Mouse (Mus musculus) embryonic facial prominence, embryonic 15.5 days (tissue): ENCODE measurements around the gene Irf2bp2. TPM values are rescaled to one million over a fixed set of nuclear protein-coding genes. Genes with fewer than 3 reads are reported as not detected.

ENCODE experiments used
- ATAC-seq: fragments of 200-750 bp; cut with Nextera tagmentation; 2 replicates; pipeline ENCODE4 v1.8.0; 2017; ENCODE audit warnings: low read depth, moderate TSS enrichment; ENCODE audit not compliant: insufficient number of reproducible peaks, low FRiP score, low TSS enrichment
- H3K27ac ChIP-seq: fragments of 300-500 bp; sonication (generic); replicated peaks from 2 replicates; pipeline ENCODE4 v1.5.1; 2015; ENCODE audit warnings: mild to moderate bottlenecking, inconsistent platforms
- H3K27me3 ChIP-seq: fragments of 300-500 bp; sonication (generic); 2 replicates; pipeline ENCODE4 v1.6.1; 2015; ENCODE audit warnings: inconsistent platforms
- H3K36me3 ChIP-seq: fragments of 300-500 bp; sonication (generic); 2 replicates; pipeline ENCODE4 v1.6.1; 2015; ENCODE audit warnings: mild to moderate bottlenecking, inconsistent platforms
- H3K4me1 ChIP-seq: fragments of 300-500 bp; sonication (generic); 2 replicates; pipeline ENCODE4 v1.6.1; 2015; ENCODE audit warnings: inconsistent platforms
- H3K4me2 ChIP-seq: fragments of 300-500 bp; sonication (generic); replicated peaks from 2 replicates; pipeline ENCODE4 v1.6.1; 2015; ENCODE audit warnings: mild to moderate bottlenecking, inconsistent platforms
- H3K4me3 ChIP-seq: fragments of 300-500 bp; sonication (generic); replicated peaks from 2 replicates; pipeline ENCODE4 v1.5.1; 2015; ENCODE audit warnings: mild to moderate bottlenecking, inconsistent platforms
- H3K9ac ChIP-seq: fragments of 300-500 bp; sonication (generic); 2 replicates; pipeline ENCODE4 v1.6.1; 2015; ENCODE audit warnings: inconsistent platforms
- H3K9me3 ChIP-seq: fragments of 300-500 bp; sonication (generic); replicated peaks from 2 replicates; pipeline ENCODE4 v1.6.1; 2016; ENCODE audit warnings: inconsistent platforms
- WGBS: fragments of 180-500 bp; shearing (Covaris S2); methylation state at CpG from one replicate; pipeline ENCODE4 v1.1.7; 2015; 5-methylcytosine and 5-hydroxymethylcytosine counted together
- polyA plus RNA-seq: library from polyadenylated mRNA; unstranded; fragments of >200 nt; fragmentation: Nextera tagmentation; extraction: Ambion mirVana; gene quantifications from 2 replicates; pipeline ENCODE4 v1.2.1, GENCODE M21; 2015

The Irf2bp2 gene
- polyA plus RNA-seq, 1 experiment from 2014 or later, result 12.5 TPM

DNA sequence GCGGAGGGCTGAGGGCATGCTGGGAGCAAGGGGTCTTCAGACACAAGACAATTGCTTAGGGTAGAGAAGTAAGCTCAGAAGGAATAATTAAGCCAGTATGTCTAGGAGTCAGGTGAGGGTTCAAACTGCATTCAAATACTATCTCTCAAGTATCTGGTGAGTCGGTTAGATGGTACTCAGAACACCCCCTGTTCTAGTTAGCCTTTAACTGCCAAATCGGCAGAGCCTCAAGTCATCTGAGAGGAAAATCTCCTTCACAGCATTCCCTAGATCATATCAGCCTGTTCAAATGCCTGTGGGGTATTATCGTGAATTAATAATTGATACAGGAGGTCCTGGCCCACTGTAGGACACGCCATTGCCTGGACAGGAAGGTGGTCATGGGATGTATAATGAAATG is 23.9 kb upstream of the Irf2bp2 start:
- no peaks in the 10 kb centered on the region for H3K36me3 ChIP-seq
- ATAC-seq, result no peak
- H3K27ac ChIP-seq, result no peak overlapping the region
- no peak overlapping the region for H3K9ac ChIP-seq
- no peak overlapping the region for H3K4me2 ChIP-seq
- no peaks in the 10 kb centered on the region for H3K9me3 ChIP-seq
- no peak overlapping the region for H3K4me3 ChIP-seq
- 91% methylated on average over 5 of the region's 5 CpGs for WGBS
- peaks cover 28% of the 10 kb centered on the region for H3K4me1 ChIP-seq
- no peaks in the 10 kb centered on the region for H3K27me3 ChIP-seq

DNA sequence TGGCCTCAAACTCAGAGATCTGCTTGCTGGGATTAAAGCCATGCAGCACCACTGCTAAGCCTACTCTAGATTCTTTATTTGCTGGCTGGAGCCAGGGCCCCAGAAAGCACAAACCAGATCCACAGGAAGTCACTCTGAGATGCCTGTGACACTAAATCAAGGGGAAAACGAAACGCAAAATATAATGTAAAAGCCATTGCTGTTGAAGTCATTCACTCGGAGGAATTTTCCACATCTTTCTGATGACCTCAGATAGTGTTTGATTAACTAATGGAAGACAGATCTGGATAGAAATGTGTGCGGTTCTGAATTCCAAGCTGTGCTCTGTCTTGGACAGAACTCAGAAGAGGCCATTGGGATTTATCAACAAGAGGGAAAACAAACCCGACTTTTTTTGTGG is 22.9 kb upstream of the Irf2bp2 start:
- no peak overlapping the region for H3K4me2 ChIP-seq
- 42% methylated on average over 5 of the region's 5 CpGs for WGBS
- H3K4me3 ChIP-seq, result no peak overlapping the region
- peak overlapping the region; percentile 65 for H3K27ac ChIP-seq
- peaks cover 30% of the 10 kb centered on the region for H3K4me1 ChIP-seq
- no peak overlapping the region for H3K9ac ChIP-seq
- H3K9me3 ChIP-seq, result no peaks in the 10 kb centered on the region
- no peaks in the 10 kb centered on the region for H3K27me3 ChIP-seq
- ATAC-seq, result no peak
- H3K36me3 ChIP-seq, result no peaks in the 10 kb centered on the region

DNA sequence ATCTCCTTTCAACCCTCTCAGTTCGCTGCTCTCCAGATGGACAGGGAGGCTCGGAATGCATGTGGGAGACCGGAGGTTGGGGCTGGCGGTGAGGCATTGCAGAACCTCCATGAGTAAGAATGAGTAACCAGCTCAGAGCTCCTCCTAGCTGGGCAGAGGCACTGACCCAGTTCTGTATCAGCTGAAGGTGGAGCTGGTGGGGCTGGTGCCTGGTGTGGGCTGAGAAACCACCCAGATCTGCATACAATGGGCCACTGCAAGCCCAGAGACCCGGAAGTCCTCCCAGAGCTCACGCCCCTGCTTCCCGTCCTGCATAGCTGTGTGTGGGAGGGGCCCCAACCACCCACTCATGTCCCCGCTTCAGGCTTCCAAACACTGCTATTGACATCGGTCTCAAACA is 22.0 kb upstream of the Irf2bp2 start:
- Histone ChIP-seq H3K4me1 (peaks cover 40% of the 10 kb centered on the region), H3K36me3 (no peaks in the 10 kb centered on the region), H3K9me3 (no peaks in the 10 kb centered on the region), H3K4me3 (no peak overlapping the region), H3K4me2 (no peak overlapping the region), H3K27me3 (no peaks in the 10 kb centered on the region), H3K9ac (no peak overlapping the region), H3K27ac (peak overlapping the region; percentile 65)
- no peak for ATAC-seq
- 54% methylated on average over 9 of the region's 9 CpGs for WGBS

DNA sequence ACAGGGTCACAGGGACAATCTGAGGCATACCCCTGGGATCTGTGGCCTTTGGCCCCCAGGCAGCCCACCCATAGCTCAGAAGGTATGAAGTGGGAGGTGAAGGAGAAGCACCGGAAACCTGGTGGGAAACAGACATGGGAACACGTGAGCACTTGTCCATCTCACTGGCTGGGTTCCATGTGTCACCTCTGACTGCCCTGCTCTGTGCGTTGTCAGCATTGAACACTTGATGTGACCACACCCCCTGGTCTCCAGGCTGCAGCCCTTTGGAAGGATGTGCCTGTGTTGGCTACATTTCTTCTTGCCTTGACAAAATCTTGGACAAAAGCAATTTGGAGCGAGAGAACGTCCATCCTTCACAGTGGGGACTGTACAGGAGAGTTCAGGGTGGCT is 20.9 kb upstream of the Irf2bp2 start:
- H3K27me3 ChIP-seq, result no peaks in the 10 kb centered on the region
- no peak overlapping the region for H3K4me2 ChIP-seq
- H3K9ac ChIP-seq, result no peak overlapping the region
- 79% methylated on average over 5 of the region's 5 CpGs for WGBS
- no peaks in the 10 kb centered on the region for H3K9me3 ChIP-seq
- H3K27ac ChIP-seq, result peak overlapping the region; percentile 65
- H3K4me3 ChIP-seq, result no peak overlapping the region
- no peak for ATAC-seq
- H3K36me3 ChIP-seq, result no peaks in the 10 kb centered on the region
- H3K4me1 ChIP-seq, result peaks cover 45% of the 10 kb centered on the region

DNA sequence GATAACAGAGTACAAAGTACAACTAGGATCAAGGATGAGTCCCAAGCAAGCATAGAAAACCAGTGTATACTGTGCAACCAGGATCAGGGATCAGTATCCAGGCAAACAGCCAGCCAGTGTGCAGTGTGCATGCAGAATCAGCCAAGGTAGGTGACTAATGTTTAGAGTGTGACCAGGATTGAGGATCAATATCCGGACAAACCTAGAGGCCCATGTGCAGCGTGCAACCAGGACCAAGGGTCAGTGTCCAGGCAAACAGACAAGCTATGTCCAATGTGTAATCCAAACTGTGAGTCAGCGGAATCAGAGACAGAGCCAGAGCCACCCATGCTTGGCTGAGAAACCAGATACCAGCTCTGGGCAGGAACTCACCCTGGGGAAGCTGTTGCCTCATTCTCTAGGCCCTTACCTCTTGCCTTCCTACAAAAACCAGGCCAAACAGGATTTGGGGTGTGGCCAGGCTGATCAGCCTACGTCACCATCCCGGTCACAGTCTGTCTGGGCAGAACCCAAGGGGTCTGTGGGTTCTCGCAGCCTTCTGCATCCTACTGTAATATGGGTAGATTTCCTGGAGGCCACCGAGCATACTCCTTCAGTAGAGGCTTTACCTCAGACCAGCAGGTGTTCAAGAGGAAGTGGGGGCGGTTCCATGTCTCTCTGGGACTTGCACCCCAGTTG is 20.4 kb upstream of the Irf2bp2 start:
- Histone ChIP-seq H3K4me2 (no peak overlapping the region), H3K4me3 (no peak overlapping the region), H3K9ac (no peak overlapping the region), H3K27me3 (no peaks in the 10 kb centered on the region), H3K4me1 (peaks cover 45% of the 10 kb centered on the region), H3K9me3 (no peaks in the 10 kb centered on the region), H3K27ac (peak overlapping the region; percentile 65), H3K36me3 (no peaks in the 10 kb centered on the region)
- 77% methylated on average over 8 of the region's 8 CpGs for WGBS
- no peak for ATAC-seq

DNA sequence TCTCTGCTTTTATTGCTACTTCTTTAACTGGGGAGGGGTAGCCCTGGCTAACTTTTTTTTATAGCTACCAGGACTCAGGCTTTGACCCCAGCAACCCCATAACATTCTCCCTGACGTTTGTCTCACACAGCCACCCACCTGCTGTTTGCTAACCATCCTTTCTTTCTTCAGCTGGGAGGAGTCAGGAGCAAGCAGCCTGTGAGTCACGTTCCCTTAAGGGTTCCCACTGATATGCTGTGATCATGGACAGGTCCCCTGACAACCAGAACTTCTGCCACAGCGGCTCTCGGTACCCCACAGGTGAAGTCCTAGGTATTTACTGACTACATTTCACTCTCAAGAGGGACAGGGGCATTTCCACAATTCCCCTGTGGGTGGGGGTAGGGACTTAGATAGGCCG is 19.4 kb upstream of the Irf2bp2 start:
- 0 out of 2 replicates have a peak, but pooled peaks have one; percentile 12 for ATAC-seq
- Histone ChIP-seq H3K9ac (no peak overlapping the region), H3K36me3 (no peaks in the 10 kb centered on the region), H3K9me3 (no peaks in the 10 kb centered on the region), H3K27me3 (no peaks in the 10 kb centered on the region), H3K27ac (no peak overlapping the region), H3K4me2 (no peak overlapping the region), H3K4me3 (no peak overlapping the region), H3K4me1 (peaks cover 51% of the 10 kb centered on the region)
- 59% methylated on average over 5 of the region's 5 CpGs for WGBS

DNA sequence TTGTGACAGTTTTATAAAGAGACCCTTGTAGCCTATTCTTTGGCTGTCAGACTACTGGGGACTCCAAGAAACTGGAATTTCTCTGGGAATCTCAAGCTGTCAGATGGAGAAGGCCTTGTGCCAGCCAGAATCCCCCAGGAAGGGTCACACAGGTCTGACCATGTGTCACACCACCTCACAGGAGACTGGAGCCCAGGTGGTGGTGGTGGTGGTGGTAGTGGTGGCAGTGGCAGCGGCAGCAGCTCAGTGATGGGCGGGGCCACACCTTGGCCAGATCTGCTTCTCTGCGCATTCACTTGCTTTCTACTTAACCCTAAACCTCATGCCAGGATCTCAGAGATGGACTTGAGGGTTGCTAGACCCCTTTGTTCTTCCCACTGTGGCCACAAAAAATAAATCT is 19.0 kb upstream of the Irf2bp2 start:
- ATAC-seq, result no peak
- H3K27ac ChIP-seq, result no peak overlapping the region
- no peaks in the 10 kb centered on the region for H3K9me3 ChIP-seq
- H3K4me2 ChIP-seq, result no peak overlapping the region
- 83% methylated on average over 3 of the region's 3 CpGs for WGBS
- no peak overlapping the region for H3K9ac ChIP-seq
- peaks cover 51% of the 10 kb centered on the region for H3K4me1 ChIP-seq
- no peak overlapping the region for H3K4me3 ChIP-seq
- H3K27me3 ChIP-seq, result no peaks in the 10 kb centered on the region
- H3K36me3 ChIP-seq, result no peaks in the 10 kb centered on the region

DNA sequence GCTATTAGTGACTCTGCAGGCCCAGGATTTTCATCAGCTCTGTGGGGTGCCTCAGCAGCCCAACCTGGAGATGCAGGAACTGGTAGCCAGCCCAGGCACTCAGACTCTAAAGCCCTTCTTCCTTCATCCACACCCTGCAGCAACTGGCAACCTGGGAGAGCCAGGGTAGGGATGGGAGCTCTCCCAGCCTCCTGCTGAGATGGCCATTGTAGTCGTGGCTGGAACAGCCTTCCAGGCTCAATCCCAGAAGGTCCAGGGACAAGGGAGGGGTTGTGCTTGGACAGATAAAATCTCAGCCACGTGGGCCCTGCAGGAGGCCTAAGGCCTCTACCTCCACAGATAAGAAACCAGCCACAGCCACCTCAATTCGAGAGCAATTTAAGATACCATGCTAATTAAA is 16.9 kb upstream of the Irf2bp2 start:
- H3K27me3 ChIP-seq, result no peaks in the 10 kb centered on the region
- 9% methylated on average over 3 of the region's 3 CpGs for WGBS
- peaks cover 54% of the 10 kb centered on the region for H3K4me1 ChIP-seq

DNA sequence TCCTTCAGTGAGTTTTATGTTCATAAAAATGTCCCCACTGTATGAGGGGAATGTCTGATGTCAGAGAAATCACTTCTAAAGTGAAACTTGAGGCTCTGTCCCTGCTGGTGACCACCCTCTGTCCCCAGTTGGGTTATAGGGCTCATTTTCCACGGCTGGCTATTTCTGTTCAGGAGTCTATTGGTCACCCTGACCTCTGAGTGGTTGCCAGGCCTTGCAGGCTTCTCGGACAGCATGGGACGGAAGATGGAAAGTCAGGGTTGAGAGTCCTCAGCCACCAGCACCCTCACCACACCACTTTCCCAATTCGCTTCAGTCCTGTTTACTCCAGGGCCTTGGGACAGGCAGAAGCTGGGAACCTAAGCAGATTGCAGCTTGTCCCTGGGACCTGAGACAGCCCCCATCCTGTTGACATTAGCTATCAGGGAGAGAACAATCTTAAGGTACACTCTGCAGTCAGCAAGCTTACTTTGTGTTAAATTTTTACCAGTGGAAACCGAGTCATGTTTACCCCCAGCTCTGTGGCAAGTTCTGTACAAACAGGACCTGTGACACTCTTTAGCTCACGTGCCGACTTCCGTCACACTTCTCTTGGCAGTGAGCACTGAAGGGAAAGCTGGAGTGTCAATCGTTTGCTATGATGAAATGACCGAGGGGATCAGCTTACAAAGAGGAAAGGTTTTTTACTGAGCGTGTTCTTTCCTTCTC is 15.9 kb upstream of the Irf2bp2 start:
- Histone ChIP-seq H3K4me3 (no peak overlapping the region), H3K4me2 (no peak overlapping the region), H3K9me3 (no peaks in the 10 kb centered on the region), H3K4me1 (peaks cover 44% of the 10 kb centered on the region), H3K9ac (no peak overlapping the region), H3K36me3 (no peaks in the 10 kb centered on the region), H3K27me3 (no peaks in the 10 kb centered on the region), H3K27ac (no peak overlapping the region)
- ATAC-seq, result no peak
- WGBS, result 82% methylated on average over 11 of the region's 11 CpGs

More for the DNA sequence above, 16.9 kb upstream of the Irf2bp2 start:
- Histone ChIP-seq H3K9me3 (no peaks in the 10 kb centered on the region), H3K36me3 (no peaks in the 10 kb centered on the region), H3K27ac (peak overlapping the region; percentile 60; the same call in 1 of the 2 replicates), H3K4me2 (no peak overlapping the region), H3K9ac (no peak overlapping the region), H3K4me3 (no peak overlapping the region)
- no peak for ATAC-seq

DNA sequence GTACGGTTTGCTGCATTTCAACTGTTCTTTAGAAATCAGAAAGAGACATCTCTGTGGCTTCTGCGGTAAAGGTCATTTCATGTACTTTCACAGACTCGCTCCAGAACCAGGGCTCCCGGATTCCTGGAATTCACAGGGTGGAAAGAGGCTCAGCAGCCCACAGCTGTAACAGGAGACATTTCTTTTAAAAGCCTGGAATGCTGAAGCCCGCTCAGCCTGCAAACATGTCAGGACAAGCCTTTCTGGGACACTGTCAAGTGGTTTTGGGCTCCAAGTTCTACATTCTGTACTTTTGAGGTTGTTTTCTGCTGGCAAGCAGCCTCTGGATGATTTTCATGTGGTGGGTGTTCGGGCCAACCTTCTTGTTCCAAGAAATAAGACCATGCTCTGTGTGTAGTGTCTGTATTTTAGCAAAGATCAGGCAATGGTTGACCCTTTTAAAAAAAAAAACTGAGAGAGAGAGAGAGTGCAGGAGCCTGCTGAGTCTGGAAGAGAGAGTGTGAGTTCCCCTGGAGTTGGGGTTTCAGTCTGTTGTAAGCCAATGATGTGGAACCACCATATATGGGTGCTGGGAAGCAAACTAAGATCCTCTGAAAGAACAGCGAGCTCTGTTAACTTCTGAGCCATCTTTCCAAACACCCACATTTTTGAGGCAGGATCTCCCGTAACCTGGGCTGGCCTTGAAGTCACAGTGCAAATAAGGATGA is 9.6 kb upstream of the Irf2bp2 start:
- Histone ChIP-seq H3K9me3 (no peaks in the 10 kb centered on the region), H3K27me3 (no peaks in the 10 kb centered on the region), H3K4me2 (no peak overlapping the region), H3K4me3 (no peak overlapping the region), H3K9ac (no peak overlapping the region), H3K36me3 (no peaks in the 10 kb centered on the region), H3K27ac (peak overlapping the region; percentile 84), H3K4me1 (peaks cover 55% of the 10 kb centered on the region)
- peak; percentile 84 for ATAC-seq
- 14% methylated on average over 8 of the region's 8 CpGs for WGBS

DNA sequence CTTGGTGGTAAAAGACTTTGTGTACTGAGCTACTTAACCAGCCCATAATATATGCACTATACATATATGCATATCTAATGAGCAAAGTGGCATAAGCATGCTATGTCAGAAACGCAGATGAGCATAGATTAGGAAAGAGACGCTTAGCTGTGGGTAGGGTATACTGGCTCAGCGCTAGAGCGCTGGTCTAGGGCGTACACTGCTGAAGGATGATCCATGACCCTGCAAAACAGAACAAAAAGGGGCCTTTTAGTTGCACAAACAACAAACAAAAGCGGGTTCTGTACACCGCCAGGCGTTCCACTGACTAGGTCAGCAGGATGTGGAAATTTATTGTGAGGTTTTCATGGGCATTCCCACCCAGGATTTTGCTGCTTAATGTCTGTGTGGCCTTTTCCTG is 8.9 kb upstream of the Irf2bp2 start:
- no peak for ATAC-seq

More for the DNA sequence above, 8.9 kb upstream of the Irf2bp2 start:
- Histone ChIP-seq H3K9ac (no peak overlapping the region), H3K9me3 (no peaks in the 10 kb centered on the region), H3K4me2 (no peak overlapping the region), H3K27me3 (no peaks in the 10 kb centered on the region), H3K4me3 (no peak overlapping the region), H3K27ac (peak overlapping the region; percentile 84), H3K4me1 (peaks cover 59% of the 10 kb centered on the region), H3K36me3 (no peaks in the 10 kb centered on the region)
- WGBS, result 38% methylated on average over 8 of the region's 8 CpGs
